Mouse (Mus musculus) lung, postnatal 36 days (tissue): Measurements from ENCODE around the gene Klc2.

Source experiments
- DNase-seq: peaks from one replicate; pipeline ENCODE4 v3.0.0; 2022; ENCODE audit warnings: mixed read lengths

Klc2 gene

GRCm38 (mm10) chr19:5071545-5072369 is 46.6 kb downstream of the Klc2 start:
- DNase-seq: peak; percentile 86

DNA sequence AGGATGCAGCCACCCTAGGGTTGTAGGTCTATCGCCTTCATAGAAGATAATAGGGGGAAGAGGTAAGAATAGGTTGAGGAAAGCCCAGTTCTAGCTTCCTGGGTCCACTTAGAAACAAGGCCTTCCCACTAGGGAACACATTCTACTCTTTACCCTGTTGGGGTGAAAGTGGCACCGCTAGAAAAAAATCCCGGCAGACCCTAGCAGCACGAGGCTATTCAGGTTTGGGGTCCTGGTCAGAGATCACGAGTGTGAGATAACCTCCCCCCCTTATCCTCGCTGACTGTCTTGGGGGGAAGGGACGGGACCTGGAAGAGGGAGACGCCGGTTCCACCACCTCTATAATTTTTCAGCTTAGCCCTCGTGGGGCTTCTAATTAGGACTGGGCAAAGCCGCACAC is 47.3 kb downstream of the Klc2 start:
- DNase-seq: no peak

GRCm38 (mm10) chr19:5069978-5070377 is 48.4 kb downstream of the Klc2 start:
- DNase-seq: no peak

DNA sequence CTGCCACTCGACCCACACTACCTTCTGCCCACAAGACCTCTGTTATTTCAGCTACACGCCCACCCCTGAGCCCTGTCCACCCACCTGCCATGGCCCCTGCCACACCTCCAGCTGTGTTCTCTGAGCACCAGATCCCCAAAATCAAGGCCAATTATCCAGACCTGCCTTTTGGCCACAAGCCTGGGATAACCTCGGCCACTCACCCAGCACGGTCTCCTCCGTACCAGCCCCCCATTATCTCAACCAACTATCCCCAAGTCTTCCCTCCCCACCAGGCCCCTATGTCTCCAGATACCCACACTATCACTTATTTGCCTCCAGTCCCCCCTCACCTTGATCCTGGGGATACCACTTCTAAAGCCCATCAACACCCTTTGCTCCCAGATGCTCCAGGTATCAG is 48.9 kb downstream of the Klc2 start:
- no peak for DNase-seq

- no peak for DNase-seq
Measured at GRCm38 (mm10) chr19:5068570-5069234, 49.7 kb downstream of the Klc2 start.

DNA sequence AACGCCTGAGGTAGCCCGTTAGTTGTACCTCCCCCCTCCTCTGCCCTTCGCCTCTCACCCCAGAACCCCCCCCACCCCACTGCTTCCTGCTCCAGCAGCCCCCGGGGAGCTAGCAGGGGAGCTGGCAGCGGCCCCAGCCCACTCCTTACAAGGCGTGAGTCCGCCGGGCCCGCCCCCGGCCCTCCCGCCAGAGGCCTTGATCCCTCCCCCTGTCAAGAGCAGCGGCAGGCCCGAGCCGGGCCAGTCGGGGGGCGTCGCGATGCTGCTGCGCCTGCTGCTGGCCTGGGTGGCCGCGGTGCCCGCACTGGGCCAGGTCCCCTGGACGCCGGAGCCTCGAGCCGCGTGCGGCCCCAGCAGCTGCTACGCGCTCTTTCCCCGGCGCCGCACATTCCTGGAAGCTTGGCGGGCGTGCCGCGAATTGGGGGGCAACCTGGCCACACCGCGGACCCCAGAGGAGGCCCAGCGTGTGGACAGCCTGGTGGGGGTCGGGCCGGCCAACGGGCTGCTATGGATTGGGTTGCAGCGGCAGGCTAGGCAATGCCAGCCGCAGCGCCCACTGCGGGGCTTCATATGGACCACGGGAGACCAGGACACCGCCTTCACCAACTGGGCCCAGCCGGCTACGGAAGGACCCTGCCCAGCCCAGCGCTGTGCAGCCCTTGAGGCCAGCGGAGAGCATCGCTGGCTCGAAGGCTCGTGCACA is 50.3 kb downstream of the Klc2 start, which contains the start of gene Cd248:
TSS of gene Cd248 (plus strand) at position 212 of the 703 bp plus-strand sequence.
- peak; percentile 67 for DNase-seq

- no peak for DNase-seq
Measured at GRCm38 (mm10) chr19:5067040-5067799, 51.1 kb downstream of the Klc2 start.

DNA sequence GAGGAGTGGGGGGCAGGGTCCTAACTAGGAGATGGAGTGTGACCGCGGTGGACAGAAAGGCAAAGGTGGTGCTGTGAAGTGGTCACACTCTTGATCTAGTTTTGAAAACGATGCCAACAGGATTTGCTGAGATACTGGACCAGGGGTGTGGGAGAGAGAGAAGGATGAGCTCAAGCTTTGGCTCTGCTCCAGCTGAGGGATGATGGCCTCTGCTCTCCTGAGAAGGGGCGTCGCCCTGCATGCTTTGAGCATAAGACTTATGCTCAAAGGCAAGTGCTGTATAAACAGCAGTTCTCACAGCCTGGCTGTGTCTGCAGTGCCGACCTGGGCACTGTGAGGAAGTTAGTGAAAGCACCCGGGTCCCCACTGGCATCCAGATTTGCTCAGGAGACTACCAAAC is 53.3 kb downstream of the Klc2 start:
- no peak for DNase-seq

GRCm38 (mm10) chr19:5062446-5062845 is 55.9 kb downstream of the Klc2 start:
- DNase-seq: peak; percentile 35

- DNase-seq: no peak
Measured at GRCm38 (mm10) chr19:5062041-5062440, 56.3 kb downstream of the Klc2 start.

DNA sequence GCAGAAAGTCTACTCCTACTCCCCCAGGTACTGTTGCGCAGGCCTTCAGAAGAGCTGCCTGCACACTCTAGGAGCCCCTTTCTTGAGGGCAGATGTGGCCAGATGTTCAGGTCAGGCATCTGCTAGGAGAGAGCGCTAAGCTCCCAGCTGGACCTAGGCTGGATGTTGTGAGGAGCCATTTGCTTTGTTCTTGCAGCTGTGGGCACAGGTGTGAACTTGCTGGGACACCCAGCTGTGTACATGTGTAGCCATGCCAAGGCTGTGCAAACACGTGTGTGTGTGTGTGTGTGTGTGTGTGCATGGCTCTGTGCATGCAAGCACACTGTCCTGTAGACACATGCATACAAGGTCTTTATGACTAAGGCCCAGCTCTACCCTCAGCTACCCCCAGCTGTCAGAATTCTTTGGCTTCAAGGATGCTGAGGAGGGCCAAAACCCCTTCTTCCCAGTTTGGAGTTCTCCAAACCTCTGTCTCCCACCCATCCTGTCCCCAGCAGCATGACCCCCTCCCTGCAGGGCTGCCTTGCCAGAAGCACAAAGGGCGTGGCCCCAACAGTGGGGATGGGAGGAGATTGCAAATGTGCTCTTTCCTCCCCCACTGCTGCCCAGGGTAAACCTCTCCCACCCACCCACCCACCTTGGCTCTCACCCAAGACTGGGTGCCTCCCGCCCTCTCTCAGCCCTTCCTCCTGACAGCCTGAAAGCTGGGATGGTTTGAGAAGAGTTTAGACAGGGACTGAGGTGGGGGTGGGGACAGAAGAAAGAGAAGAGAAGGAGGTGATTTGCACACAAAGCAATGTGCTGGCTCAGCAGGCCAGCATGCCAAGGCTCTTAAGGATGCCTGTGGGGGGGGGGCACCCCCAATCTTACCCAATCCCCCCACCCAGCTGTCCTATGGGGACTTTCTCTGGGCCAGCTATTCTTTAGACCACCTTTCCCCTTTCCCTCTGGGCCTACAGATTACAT is 57.7 kb downstream of the Klc2 start:
- peak; percentile 29 for DNase-seq

GRCm38 (mm10) chr19:5058801-5059771 is 59.3 kb downstream of the Klc2 start:
- DNase-seq: peak; percentile 53

GRCm38 (mm10) chr19:5057876-5058775 is 60.2 kb downstream of the Klc2 start:
- peak; percentile 79 for DNase-seq
